Mouse (Mus musculus): ENCODE measurements around the gene Pecam1. TPM values are rescaled to one million over a fixed set of nuclear protein-coding genes. Genes with fewer than 3 reads are reported as not detected.
"Not testable (repeated sequence)": the region's sequence is repeated elsewhere in the genome, so short reads cannot be mapped to it uniquely, and the experiment has no call there.

Gene Pecam1
- polyA plus RNA-seq, 1 experiment from 2014 or later, result 15.3 TPM

DNA sequence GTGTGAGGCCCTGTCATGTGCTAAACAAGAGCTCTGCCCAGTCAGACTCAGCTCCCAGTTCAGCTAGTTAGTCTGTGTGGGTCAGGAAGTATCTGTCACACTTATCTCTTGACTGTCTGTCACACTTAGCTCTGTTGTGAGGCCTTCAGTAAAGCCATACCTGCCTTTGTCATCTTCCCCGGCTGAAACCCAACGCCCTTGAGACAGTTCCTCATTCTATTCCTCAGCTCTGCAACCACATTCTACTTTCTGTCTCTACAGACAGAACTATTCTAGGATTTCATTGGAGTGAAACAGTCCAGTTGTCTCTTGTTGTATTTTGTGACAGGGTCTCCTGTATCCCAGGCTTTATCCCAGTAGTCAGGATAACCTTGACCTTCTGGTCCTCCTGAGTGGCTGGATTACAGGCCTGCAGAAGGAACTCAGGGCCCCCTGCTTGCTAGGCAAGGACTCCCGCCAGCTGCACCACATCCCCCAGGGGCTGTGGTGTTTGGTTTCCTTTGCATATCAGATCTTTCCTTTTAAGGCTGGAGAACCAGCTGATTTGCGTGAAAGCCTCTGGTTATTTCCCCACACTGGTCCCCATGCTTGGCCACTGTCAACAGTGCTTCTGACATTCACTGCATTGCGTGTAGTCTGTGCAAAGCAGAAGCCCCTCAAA lies 11.8 kb upstream of the Pecam1 start:
- 56% methylated on average over 5 of the region's 5 CpGs for WGBS
- H3K4me1 ChIP-seq, result peaks cover 13% of the 10 kb centered on the region
- no peaks in the 10 kb centered on the region for H3K9me3 ChIP-seq (replicated peaks)
- H3K4me3 ChIP-seq, result no peak overlapping the region
- no peaks in the 10 kb centered on the region for H3K27me3 ChIP-seq (ENCODE audit: low read depth, poor library complexity, severe bottlenecking)
- DNase-seq (ENCODE audit: low spot score), result no peak
- peaks cover 27% of the 10 kb centered on the region for H3K36me3 ChIP-seq
- peak overlapping the region; percentile 57; the same call in 1 of the 2 replicates for H3K27ac ChIP-seq (replicated peaks)

DNA sequence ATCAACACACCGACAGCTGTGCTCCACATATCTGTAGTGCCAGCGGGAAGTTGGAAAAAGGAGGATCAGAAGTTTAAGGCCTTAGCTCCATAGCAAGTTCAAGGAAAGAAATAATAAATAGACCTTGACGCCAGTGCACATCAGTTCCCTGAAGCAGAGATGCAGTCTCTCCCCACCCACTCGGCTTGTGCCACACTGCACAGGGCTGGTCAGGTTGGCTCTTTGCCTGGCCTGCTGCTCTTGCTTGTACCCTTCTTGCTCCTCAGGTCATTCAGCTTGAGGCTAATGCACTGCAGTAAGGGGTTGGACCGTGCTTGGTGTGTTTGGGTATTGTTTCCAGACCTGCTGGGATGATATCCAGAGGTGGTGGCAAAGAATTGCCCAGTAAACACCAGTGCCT lies 10.1 kb upstream of the Pecam1 start:
- H3K9me3 ChIP-seq (replicated peaks), result no peaks in the 10 kb centered on the region

DNA sequence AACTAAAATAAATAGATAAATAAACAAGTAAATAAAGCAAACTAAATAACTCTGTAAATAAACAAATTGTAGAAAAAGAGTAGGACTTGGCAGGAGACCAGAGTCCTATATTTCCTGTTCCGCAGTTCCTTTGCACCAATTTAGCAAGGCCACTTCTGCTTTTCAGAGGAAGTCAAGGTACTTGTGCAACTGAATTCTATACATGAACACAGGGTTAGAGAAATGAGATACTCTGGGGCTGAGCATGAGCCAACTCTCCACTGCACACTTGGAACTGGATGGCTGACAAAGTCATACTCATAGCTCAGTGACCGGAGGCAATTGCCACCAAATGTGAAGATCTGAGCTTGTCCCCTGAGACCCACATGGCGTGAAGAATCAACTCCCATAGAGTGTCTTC lies 8.6 kb upstream of the Pecam1 start:
- 93% methylated on average over 3 of the region's 3 CpGs for WGBS
- no peak for DNase-seq (ENCODE audit: low spot score)
- H3K36me3 ChIP-seq, result peaks cover 2% of the 10 kb centered on the region; the same call in 1 of the 2 replicates
- H3K4me3 ChIP-seq, result no peak overlapping the region
- H3K27me3 ChIP-seq (ENCODE audit: low read depth, poor library complexity, severe bottlenecking), result no peaks in the 10 kb centered on the region
- H3K9me3 ChIP-seq (replicated peaks), result no peaks in the 10 kb centered on the region
- peaks cover 13% of the 10 kb centered on the region for H3K4me1 ChIP-seq
- H3K27ac ChIP-seq (replicated peaks), result no peak overlapping the region

More for the DNA sequence above, 10.1 kb upstream of the Pecam1 start:
- no peak overlapping the region for H3K4me3 ChIP-seq
- WGBS, result 93% methylated on average over 5 of the region's 5 CpGs
- no peaks in the 10 kb centered on the region for H3K27me3 ChIP-seq (ENCODE audit: low read depth, poor library complexity, severe bottlenecking)
- H3K27ac ChIP-seq (replicated peaks), result no peak overlapping the region
- H3K36me3 ChIP-seq, result peaks cover 11% of the 10 kb centered on the region
- H3K4me1 ChIP-seq, result peaks cover 13% of the 10 kb centered on the region
- no peak for DNase-seq (ENCODE audit: low spot score)

DNA sequence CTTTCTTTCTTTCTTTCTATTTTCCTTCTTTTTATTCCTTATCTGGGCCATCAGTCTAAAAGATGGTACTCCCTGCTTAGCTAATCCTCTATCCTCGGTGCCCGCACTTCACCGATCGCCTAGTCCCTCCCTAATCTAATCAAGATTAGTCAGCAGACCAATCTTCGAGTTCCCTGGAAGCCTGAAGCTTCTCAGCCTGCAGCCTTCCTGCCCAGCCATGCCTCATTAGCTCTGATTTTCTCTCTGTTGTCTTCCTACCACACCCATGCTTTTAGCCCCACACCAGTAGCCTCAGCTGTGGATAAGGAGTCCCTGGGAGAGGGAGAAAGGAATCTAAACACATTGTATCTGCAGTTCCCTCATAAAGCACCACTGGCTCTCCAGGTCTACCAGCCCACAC lies 5.2 kb upstream of the Pecam1 start:
- Histone ChIP-seq H3K9me3 (replicated peaks) (no peaks in the 10 kb centered on the region), H3K27ac (replicated peaks) (no peak overlapping the region), H3K4me3 (no peak overlapping the region), H3K4me1 (no peaks in the 10 kb centered on the region), H3K27me3 (ENCODE audit: low read depth, poor library complexity, severe bottlenecking) (no peaks in the 10 kb centered on the region), H3K36me3 (no peaks in the 10 kb centered on the region)
- DNase-seq (ENCODE audit: low spot score), result no peak
- 28% methylated on average over 5 of the region's 5 CpGs for WGBS

DNA sequence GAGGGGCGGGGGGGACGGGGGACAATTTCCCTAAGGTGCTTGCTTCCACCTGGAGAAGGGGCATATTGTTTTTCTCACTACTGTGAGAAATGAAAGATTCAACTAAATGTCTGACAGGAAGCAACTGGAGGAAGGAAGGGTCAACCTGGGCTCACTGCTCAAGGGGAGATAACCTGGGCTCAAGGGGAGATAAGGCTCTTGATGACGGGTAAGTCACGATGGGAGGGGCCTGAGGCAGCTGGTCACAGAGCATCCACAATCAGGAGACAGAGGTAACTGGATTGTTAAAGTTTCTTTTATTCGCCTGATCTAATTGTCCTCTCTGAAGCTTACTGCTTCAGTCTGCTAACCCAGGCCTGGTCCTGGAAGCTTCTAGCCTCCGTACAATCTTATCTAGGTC lies 2.9 kb upstream of the Pecam1 start:
- Histone ChIP-seq H3K4me3 (no peak overlapping the region), H3K27me3 (ENCODE audit: low read depth, poor library complexity, severe bottlenecking) (no peaks in the 10 kb centered on the region), H3K27ac (replicated peaks) (no peak overlapping the region), H3K4me1 (no peaks in the 10 kb centered on the region), H3K9me3 (replicated peaks) (no peaks in the 10 kb centered on the region), H3K36me3 (no peaks in the 10 kb centered on the region)
- DNase-seq (ENCODE audit: low spot score), result no peak
- WGBS, result 90% methylated on average over 6 of the region's 6 CpGs

DNA sequence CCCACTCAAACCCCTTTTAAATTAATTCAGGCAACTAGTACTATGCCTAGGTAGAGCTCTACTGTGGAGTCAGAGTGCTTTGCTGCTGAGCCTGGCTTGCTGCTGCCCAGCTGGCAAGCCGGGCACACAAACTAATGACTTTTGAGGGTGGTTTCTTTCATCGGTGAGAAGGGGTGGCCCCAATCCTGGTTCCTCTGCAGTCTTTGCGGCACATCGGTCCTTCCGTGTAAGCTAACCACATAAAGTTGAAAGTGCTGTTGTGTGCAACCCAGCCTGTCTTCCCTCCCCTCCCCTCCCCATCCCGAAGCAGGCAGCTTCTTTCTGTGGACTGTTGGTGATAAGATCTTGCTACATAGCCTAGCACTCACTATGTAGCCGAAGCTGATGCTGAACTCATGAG lies 1.7 kb upstream of the Pecam1 start:
- 92% methylated on average over 7 of the region's 7 CpGs for whole genome bisulfite sequencing
- Histone ChIP-seq H3K4me1 (no peaks in the 10 kb centered on the region), H3K4me3 (no peak overlapping the region), H3K9me3 (replicated peaks) (peaks cover 5% of the 10 kb centered on the region; the same call in 1 of the 2 replicates), H3K27me3 (ENCODE audit: low read depth, poor library complexity, severe bottlenecking) (no peaks in the 10 kb centered on the region), H3K27ac (replicated peaks) (no peak overlapping the region), H3K36me3 (no peaks in the 10 kb centered on the region)
- DNase-seq (ENCODE audit: low spot score), result no peak

DNA sequence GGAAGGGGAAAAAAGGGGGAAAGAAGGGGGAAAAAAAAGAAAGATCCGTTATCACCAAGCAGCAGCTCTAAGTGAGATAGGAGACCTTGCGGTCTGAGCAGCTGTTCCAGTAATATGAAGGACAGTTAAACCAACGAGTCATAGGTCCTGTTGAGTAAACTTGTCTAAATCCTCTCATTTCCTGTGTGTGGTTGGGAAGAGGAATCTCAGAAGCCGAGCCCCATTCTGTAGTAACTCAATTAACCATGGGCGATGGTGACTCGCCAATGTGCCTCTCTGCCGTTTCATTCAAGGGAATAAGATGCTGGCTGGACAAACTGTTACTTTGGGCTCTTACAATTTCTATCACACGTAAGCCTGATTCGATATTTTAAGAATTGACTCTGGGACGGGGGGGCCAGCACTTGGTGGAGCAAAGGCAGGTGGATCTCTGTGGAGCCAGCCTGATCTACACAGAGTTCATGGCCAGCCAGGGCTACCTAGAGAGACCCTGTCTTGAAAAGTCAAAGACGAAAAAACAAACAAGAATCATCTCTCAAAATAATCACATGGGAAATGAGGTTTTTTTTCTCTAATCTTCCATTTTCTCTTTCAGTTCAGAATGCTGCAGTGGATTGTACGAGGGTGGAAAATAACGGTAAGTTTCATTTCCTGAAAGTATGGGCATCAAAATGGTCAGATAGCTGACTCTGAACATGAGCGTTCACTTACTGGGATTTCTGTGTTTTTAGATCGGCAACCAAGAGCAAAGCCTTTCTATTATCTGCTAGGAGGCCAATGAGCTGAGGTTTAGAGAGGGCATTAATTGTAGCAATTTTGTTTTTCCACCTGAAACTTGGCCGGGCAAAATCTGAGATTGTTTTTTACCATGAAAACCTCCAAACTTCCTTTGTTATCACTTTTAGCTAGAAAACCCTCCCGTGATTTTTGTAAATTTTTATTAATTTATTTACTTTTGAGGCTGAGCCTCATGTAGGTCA lies 901 bp upstream of the Pecam1 start, which contains the start of gene Milr1:
TSS of gene Milr1 (plus strand) at position 188 of the 980 bp plus-strand sequence.
- WGBS, result 92% methylated on average over 17 of the region's 17 CpGs
- Histone ChIP-seq H3K27ac (replicated peaks) (no peak within 1 kb of the TSS), H3K9me3 (replicated peaks) (peaks cover 5% of the 10 kb centered on the region; the same call in 1 of the 2 replicates), H3K4me1 (no peaks in the 10 kb centered on the region), H3K36me3 (no peaks in the 10 kb centered on the region), H3K27me3 (ENCODE audit: low read depth, poor library complexity, severe bottlenecking) (no peaks in the 10 kb centered on the region), H3K4me3 (no peak within 1 kb of the TSS)
- no peak for DNase-seq (ENCODE audit: low spot score)

DNA sequence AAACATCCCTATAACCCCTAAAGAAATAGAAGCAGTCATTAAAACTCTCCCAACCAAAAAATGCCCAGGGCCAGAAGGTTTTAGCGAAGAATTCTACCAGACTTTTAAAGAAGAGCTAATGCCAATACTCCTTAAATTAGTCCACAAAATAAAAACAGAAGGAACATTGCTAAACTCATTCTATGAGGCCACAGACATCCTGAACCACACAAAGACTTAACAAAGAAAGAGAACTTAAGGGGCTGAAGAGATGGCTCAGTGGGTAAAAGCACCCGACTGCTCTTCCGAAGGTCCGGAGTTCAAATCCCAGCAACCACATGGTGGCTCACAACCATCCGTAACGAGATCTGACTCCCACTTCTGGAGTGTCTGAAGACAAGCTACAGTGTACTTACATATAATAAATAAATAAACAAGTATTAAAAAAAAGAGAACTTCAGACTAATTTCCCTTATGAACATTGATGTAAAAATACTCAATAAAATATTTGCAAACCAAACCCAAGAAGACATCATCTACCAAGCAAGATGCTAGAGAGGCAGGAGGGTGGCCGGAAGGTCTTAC lies 789 bp downstream of the Pecam1 start:
- H3K36me3 ChIP-seq; H3K9me3 ChIP-seq (replicated peaks); H3K27me3 ChIP-seq (ENCODE audit: low read depth, poor library complexity, severe bottlenecking); DNase-seq (ENCODE audit: low spot score); H3K4me3 ChIP-seq; H3K27ac ChIP-seq (replicated peaks); H3K4me1 ChIP-seq: not testable (repeated sequence)
- WGBS, result 92% methylated on average over 7 of the region's 7 CpGs

DNA sequence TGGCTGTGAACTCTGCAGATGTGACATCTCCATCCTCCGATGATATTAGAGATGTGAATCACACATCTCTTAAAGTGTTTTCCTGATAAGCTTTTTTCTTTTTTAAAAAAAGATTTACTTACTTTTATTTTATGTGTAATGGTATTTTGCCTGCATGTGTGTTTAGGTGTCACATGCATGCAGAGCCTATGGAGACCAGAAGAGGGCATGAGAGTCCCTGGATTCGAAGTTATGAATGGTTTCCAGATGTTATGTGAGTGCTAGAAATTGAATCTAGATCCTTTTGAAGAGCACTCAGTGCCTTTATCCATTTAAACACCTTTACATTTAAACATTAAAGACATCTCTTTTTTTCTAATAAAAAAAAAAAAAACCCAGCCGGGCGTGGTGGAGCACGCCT lies 5.5 kb downstream of the Pecam1 start:
- no peaks in the 10 kb centered on the region for H3K36me3 ChIP-seq
- no peaks in the 10 kb centered on the region for H3K27me3 ChIP-seq (ENCODE audit: low read depth, poor library complexity, severe bottlenecking)
- peaks cover 8% of the 10 kb centered on the region for H3K4me1 ChIP-seq
- H3K27ac ChIP-seq (replicated peaks), result no peak overlapping the region
- 91% methylated on average over 5 of the region's 5 CpGs for WGBS
- DNase-seq (ENCODE audit: low spot score), result no peak
- H3K9me3 ChIP-seq (replicated peaks), result peaks cover 5% of the 10 kb centered on the region; the same call in 1 of the 2 replicates
- no peak overlapping the region for H3K4me3 ChIP-seq

DNA sequence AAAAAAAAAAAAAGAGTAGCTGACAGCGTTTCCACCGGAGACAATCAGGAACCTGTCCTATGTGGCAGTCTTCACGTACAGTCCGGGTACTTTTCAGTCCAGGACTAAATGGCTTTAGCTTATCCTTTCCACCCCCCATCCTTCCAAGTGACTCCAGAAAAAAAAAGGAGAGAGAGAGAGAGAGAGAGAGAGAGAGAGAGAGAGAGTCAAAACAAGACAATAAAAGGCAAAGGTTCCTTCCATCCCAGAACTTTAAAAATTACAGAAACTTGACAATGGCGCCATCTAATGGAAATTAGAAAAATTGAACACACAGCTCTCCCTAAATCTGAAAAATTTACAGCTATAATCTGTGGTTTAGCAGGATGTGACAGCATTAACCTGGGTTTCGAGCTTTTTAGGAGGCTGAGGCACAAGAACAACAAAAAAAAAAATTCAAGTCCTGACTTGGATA lies 8.0 kb downstream of the Pecam1 start:
- H3K27ac ChIP-seq (replicated peaks), result no peak overlapping the region
- H3K4me1 ChIP-seq, result peaks cover 15% of the 10 kb centered on the region
- WGBS, result 55% methylated on average over 6 of the region's 6 CpGs
- no peaks in the 10 kb centered on the region for H3K36me3 ChIP-seq
- DNase-seq (ENCODE audit: low spot score), result no peak
- peaks cover 5% of the 10 kb centered on the region; the same call in 1 of the 2 replicates for H3K27me3 ChIP-seq (ENCODE audit: low read depth, poor library complexity, severe bottlenecking)
- H3K9me3 ChIP-seq (replicated peaks), result peaks cover 3% of the 10 kb centered on the region; the same call in 1 of the 2 replicates
- no peak overlapping the region for H3K4me3 ChIP-seq

DNA sequence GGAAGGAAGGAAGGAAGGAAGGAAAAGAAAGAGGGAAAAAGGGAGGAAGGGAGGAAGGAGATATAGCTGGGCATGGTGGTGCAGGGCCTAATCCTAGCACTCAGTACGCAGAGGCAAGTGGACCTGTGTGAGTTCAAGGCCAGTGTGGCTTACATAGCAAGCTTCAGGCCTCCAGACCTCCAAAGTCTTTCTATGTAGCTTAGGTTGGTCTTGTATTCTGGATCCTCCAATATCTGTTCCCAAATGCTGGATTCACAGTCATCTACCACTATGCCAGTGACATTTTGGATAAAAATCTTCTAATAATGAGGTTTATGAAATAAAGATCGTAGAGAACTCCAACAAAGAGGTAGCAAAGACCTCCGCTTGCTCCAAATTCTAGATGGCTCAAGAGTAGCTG lies 8.6 kb downstream of the Pecam1 start:
- Histone ChIP-seq H3K27me3 (ENCODE audit: low read depth, poor library complexity, severe bottlenecking) (peaks cover 5% of the 10 kb centered on the region; the same call in 1 of the 2 replicates), H3K27ac (replicated peaks) (no peak overlapping the region), H3K36me3 (no peaks in the 10 kb centered on the region), H3K4me1 (peaks cover 21% of the 10 kb centered on the region), H3K9me3 (replicated peaks) (no peaks in the 10 kb centered on the region), H3K4me3 (no peak overlapping the region)
- DNase-seq (ENCODE audit: low spot score), result no peak
- WGBS, result 88% methylated on average over 3 of the region's 3 CpGs

DNA sequence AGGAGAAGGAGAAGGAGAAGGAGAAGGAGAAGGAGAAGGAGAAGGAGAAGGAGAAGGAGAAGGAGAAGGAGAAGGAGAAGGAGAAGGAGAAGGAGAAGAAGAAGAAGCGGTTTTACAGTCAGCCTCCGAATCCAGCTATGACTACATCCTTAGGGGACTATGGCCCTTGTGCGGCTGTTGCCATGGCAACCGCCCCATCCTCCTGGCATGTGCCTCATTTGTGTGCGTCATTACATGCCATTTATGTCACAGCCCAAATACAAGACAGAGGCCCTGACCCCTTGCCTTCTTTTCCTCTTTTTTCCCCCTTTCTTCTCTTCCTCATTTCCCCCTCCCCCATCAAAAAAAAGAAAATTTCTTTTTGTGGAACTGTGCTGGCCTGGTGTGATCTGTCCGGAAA lies 9.2 kb downstream of the Pecam1 start:
- peak; percentile 53 for DNase-seq (ENCODE audit: low spot score)
- Histone ChIP-seq H3K27ac (replicated peaks) (no peak overlapping the region), H3K27me3 (ENCODE audit: low read depth, poor library complexity, severe bottlenecking) (peaks cover 5% of the 10 kb centered on the region; the same call in 1 of the 2 replicates), H3K4me1 (peaks cover 27% of the 10 kb centered on the region), H3K4me3 (no peak overlapping the region), H3K36me3 (no peaks in the 10 kb centered on the region), H3K9me3 (replicated peaks) (no peaks in the 10 kb centered on the region)
- 57% methylated on average over 6 of the region's 6 CpGs for WGBS
